Mouse (Mus musculus) lung, postnatal 14 days (tissue): Measurements from ENCODE around the gene Maml3.

Experiments used
- DNase-seq: peaks from one replicate; pipeline ENCODE4 v3.0.0; 2021

The Maml3 gene

DNA sequence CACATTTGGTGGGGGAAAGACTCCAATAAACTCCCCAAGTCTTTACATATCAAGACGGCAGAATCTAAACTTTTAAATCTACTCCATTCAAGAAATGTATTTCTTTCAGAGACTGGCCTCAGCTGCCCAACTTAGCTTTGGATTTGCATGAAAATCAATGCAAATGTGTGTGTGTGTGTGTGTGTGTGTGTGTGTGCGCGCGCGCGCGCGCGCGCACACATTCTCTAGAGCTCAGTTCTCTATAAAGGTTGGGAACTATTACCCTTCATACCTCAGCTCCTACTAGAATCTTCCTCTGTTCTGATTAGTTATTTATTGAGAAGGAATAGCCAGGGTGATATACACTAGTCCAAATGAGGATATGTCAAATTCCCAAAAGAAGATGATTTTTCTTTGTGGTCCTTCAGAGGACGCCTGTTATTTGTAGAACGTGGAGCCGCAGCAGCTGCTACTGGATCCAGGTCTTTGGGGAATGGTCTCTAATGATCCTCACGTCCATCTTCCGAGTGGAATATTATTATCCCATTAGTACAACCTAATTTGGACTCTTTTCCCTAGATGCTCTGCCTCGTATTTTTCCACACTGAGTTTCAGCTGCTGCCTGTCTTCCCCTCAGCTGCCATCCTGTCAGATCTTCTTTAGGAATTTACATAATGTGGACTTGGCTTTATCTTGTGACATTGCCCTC lies 372.8 kb downstream of the Maml3 start:
- DNase-seq = no peak

DNA sequence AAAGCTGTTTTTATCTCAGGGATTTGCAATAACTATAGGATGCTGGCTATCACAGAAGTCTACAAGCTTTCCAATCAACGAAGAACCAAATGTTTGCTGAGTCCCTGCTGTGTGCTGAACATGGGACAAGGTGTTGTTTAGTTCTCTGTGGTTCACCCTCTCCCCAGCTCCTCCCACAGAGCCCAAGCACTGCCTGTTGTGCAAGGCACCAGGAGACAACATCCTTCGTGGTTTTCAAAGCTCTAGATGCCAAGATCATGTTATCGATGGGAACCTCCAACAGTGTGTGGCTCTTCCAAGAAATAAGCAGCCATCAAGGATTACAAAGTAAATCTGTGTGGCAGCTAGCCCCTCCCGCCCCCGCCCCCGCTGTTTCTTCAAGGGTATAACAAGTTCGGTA lies 374.2 kb downstream of the Maml3 start:
- no peak for DNase-seq

DNA sequence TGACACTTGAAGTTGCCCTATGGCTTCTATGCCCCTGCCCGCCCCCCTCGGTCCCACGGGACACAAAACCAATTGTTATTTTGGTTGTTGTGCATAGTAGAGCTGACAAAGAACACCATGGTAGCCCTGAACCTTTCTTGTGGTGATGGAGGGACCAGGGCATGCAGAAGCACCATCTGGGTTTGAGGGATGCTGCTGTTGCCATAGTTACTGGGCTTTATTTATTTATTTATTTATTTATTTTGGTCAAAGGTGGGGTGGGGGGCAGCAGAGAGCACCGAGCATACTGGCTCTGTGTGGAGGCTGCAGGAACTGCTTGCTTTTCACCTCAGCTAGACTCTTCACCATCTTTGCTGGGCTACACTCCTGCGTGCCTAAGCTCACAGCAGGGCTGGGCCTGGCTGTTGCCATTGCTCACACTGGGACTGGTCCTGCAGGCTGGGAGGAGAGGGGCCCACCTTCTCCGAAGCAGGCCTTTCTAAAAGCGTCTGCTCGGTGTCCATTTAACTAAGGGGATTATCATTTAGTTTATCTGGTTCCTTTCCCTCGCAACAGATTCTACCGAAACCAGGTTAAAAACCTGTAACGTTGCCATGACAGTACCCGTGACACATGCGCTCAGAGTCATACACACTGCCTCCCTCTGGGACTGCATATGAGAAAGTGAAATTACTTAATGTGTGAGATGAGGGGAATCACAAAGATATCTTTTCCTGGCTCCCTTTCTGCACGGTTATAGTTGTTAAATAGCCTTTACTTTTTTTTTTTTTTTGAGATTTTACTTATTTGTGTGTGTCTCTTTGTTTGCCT lies 375.6 kb downstream of the Maml3 start:
- no peak for DNase-seq

DNA sequence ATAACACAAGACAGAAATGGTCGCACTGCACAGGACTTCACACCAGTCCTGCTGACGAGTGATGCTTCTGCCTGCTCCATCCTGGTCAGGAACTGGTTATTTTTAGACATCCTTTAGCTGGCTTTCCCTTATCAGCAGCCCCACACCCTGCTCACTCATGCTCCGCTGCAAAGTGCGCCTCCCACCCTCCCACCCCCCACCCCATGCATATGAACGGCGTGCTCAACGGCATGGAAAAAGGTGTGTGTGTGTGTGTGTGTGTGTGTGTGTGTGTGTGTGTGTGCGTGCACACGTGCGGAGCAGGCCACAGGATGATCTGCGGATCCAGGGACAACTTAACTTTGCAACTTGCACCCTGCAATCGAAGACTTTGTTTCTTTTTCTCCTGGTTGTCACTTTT lies 376.4 kb downstream of the Maml3 start:
- no peak for DNase-seq

DNA sequence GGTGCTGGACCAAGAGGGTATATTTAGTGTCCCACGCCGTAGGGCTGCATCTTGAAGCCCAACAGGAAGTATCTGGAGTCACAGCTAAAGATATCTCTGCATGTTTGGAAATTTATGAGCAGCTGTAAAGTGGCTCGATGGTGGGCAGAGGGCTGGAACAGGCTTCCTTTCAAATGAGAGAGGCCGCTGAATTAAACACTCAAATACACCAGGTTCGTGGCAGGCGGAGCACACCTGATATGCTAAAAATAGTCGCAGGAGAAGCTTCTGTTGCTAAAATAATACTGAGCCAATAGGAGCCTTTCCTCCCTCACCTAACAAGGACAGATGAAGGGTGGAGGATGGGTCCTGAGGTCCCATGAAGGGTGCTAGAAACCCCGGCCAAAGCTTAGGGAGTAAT lies 376.9 kb downstream of the Maml3 start:
- no peak for DNase-seq

DNA sequence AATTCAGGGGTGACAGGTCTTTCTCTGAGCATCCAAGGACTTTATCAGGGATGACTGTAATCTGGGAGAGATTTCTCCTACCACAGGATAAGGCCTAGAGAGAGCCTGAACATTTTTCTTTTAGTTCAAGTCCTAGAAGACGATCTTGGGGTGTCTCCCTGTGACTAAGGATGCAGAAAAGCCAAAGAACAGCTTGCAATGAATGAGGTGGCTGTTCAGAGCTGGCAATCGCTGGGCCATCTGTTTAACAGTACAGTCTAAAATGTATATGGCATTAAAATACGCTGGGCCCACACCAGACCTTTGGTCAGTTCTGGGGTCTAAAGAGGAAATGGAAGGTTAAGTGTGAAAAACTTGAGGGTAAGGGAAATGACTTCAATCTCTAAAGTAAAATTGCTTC lies 377.4 kb downstream of the Maml3 start:
- DNase-seq = no peak

DNA sequence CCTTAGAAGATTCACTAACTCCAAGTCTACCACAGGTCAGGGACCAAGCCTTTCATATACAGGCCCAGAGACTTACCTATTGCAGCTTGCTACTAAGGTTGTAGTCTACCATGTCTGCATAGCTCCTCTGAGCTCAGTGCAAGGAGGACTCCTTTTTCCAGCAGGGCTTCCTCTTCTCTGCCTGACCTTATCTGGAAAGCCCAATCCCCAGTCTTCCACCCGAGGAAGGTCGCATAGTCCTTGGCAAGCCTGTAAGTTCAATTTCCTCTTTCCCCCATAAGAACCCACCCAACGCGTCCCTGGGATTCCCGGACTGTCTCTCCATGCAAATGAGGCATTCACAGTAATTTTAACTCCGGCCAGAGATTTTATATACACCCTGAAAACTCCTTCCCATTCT lies 378.6 kb downstream of the Maml3 start:
- DNase-seq = no peak

DNA sequence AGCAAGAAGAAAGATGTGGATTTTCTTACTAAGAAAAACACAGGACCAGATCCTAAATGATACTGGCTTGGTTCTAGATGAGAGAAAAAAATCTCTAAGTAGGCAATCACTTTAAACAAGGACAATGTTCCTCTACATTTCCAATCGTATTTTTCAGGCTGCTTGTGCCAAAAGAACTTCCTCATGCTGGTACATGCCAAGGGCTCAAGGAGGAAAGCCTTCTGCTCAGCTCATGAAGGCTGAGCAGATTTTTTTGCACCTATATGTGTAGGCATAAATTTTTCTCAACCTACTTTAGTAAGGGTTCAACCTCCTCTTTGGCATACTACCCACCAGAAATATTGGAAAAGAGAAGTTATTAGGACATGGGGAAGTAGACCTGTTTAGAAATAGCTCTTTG lies 384.9 kb downstream of the Maml3 start:
- DNase-seq = no peak

DNA sequence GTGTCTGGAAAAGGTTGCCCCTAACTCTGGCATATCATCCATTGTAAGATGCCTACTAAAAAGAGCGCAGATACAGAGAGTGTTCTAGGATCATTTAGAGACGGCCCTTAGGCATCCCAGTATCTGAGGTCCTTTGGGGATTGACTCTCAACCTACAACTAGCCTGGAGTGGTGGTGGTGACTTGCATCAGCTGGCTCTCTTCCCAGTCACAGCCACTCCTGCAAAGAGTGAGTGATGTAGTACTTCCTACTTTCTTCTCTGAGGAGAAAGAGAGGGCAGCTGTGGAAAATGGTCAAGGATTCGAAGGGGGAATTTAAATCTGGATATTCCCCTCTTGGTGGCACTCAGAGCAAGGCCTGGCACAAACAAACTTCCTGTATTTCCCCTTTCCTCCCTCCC lies 385.5 kb downstream of the Maml3 start:
- DNase-seq = peak; percentile 56

DNA sequence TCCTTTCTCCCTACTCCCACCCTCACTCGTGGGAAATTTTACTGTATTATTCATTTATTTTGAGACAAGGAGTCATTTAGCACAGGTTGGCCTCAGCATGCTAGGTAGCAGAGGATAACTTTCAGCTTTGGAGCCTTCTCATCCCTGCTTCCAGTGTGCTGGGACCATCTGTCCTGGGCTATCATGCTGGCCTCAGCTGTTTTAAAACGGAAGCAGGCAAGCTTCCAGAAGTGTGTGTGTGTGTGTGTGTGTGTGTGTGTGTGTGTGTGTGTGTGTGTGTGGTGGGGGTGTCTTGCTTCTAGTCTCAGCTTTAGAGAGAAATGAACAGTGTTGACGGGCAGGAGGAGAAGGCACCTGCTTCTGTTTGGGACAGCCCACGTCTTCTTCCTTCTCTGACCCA lies 387.0 kb downstream of the Maml3 start:
- no peak for DNase-seq

DNA sequence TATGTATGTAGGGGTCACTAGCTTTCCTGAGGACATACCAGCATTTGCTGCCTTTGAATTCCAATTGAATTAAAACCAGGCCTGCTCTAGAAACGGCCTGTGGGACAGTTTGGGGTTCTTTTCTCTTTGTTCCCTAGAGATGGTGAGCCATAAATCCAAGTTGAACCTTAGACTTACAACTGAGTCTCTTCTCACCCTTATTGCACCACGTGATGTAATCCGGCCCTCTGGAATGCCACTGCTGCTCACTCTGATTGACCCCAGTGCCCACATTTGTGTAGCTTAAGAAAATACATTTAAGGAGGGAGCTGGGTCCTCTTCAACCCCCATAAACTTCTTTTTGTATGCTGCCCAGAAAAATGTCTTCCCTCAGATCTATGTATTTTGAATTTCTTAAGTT lies 387.4 kb downstream of the Maml3 start:
- no peak for DNase-seq

DNA sequence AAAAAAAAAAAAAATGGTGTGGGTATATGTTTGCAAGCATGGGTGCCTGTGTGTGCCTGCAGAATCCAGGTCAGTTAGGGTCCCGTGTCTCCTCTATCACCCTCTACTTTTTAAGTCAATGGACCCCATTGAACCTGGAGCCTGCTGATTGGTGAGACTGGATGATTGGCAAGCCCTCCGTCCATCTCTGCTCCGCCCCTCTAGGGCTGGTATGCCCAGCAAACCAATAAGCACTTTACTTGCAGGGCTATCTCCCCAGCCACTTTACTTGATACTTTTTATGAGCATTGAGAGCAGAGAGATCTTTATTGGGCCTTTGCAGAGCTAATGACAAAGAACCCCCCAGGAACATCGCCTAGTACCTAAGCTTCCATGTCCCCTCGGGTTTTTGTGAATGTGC lies 390.4 kb downstream of the Maml3 start:
- no peak for DNase-seq

DNA sequence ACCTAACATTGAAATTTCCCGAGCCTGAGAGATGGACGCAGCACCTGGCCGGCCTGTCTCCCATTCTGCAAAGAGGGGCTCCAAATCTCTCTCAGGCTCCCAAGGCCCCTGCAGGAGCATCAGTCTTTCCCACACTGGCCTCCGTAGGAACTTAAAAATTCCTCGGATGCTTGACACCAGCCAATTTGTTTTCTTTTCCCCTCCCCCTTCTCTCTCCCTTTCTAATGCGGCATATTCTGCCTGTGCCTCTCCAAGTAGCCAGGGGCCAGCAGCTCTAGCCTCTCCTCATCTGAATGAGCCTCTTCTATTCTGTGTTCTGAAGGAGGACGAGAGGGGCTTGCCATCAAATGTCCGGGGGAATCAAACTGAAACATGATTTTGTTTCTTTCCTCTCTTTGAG lies 391.6 kb downstream of the Maml3 start:
- DNase-seq = no peak

DNA sequence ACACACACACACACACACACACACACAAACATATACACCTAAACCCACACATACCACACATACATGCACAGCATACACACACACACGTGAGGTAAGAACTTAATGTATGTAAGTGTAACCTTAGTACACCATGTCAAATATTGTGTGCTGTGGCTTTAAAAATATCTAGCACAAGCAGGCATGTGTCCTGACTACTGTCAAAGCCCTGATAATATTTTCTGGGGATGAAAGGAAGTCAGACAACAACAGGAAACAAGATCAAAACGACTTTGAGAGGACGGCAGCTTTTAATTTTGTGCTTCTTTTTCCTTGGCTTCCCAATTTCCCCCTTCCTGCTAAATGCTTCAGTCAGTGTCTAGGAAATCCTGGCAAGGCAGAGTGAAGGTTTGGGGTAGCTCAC lies 392.5 kb downstream of the Maml3 start:
- DNase-seq = no peak

DNA sequence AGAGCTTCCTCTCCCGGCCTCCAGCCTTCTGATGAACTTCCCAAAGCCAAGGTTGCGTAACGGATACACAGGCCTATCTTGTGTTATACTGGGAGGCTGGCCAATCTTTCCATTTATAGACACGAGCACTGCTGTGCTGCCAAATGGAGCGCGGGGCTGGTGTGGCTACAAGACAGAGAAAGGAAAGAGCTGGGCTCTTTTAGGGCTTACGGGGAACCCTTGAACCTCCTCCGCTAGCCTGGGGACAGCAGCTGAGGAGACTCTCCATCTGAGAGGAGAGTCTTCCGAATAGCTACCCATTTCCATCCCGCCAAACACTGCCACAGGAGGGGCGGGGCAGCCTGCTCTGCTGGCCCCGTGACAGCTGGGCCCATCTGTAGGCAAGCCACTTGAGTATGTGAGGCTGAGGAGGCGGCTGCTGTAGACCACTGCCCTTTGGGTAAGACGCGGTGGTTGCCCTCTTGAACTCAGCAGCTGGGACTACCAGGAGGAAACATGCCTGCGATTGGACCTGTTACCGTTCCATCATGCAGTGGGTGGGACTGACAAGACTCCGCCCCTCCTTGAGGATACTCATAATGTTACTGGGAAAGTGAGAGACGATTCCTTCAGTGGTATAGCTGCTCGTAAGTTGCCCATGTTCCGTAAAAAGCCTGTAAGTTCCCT lies 396.0 kb downstream of the Maml3 start:
- peak; percentile 88 for DNase-seq

DNA sequence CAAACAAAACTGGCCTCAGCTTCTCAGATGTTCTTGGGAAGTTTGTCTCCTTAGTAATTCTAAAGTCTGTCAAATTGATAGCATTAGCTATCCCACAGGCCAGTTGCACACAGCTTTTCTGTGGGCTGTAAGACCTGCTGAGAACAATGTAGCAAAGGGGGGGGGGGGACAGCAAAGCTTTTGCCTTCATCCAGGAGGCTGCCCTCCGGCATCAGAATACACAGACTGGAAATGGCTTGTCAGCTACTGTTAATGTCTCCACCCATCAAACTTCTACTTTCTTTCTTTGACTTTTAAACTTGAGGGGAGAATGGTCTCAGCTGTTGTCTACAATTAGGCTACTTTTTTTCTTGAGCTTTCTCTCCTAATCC lies 396.5 kb downstream of the Maml3 start:
- DNase-seq = no peak

DNA sequence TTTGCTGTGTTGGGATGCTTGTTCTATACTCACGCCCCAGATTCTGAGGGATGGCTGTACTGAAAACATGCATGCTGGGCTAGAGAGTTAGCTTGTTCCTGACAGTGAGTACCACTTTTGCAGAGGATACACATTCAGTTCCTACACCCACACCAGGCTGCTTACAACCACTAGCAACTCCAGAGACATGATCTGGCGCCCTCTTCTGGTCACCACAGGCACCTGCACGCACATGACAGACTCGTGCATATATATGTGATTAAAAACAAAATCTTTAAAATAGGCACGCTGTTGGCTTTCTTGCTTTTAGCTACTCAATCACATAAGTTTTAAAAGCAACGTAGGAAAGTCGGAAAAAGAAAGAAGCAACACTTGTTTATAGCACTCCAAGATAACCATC lies 399.7 kb downstream of the Maml3 start:
- DNase-seq = no peak

DNA sequence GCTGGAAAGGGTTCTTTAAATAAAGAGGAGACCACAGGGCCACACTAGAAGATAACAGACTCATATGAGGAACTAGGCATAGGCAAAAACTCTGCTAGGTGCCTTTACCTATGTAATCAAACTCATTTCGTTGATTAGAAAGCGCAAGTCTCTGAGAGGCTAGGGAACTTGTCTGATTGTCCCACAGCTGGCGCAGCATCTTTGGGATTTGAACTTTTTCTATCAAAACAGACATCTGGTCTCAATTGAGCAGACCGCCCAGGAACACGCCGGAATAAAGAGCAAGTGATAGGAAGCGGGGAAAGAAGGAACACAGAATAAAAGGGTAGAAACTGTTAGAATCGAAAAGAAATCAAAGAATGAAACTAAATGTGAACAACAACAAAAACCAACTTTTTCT lies 401.4 kb downstream of the Maml3 start:
- no peak for DNase-seq

DNA sequence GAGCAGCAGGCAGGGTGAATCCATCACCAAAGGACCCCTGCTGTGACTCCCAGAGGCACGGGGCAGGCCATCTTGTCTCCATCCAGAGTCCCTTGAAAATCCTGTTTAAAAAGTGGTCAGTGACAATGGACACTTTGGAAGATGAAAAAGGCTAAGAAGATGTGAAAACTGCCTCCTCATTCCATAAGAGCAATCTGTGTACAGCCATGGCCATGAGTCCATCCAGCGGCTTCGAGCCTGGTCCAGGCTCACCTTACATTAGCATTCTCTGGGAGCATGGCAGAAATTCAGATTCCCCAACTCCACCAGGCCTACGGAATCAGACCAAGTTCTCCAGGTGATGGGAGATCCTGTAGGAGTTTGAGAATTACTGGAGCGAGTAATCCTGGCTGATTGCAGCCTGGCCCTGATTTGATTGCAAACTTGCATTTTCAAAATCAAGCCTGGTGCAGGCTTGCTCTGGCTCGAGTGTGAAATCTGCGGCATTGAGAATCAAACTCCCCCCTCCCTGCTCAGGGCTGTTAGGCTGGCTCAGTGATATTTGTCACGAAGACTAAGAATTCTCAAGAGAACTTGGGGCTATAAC lies 402.1 kb downstream of the Maml3 start:
- DNase-seq = no peak

DNA sequence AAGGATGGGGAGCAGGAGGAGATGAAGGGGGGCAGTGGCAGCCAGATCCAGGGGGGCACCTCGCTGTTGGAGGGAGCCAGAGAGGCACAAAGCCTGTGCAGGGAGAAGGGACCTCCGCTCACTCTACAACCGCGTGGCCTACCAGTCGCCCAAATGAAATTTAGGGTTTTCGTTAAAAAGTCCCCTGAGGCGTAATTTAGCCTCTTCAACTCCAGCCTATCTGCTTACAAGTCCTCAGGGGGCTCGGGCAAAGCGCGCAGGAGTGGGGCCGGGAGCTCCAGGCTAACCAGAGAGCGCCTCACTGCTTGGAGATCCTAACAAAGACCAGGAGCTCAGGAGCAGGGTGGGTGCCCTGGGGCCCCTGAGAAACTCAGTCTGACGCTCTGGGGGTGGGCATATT lies 402.9 kb downstream of the Maml3 start:
- DNase-seq = no peak

DNA sequence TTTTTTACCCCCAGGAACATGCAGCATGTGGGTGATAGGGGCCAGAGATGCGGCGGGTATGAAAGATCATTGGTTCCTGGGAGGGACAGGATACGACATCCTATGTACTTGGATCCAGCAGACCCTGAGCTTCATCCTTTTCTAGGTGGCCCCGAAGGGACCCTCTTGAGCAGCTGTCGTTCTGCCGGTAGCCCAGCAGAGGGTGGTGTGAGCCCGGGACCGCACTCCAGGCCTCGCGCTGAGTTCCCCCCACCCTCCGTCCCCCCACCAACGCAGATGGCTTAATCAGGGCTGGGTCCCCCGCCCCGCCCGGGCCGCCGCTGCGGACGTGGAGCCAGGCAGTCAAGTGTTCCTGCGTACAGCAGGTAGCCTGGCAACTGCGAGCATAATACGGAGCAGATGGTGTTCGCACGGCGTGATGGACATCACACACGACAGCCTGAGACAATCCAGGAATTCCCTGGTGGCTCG lies 403.6 kb downstream of the Maml3 start:
- peak; percentile 77 for DNase-seq

DNA sequence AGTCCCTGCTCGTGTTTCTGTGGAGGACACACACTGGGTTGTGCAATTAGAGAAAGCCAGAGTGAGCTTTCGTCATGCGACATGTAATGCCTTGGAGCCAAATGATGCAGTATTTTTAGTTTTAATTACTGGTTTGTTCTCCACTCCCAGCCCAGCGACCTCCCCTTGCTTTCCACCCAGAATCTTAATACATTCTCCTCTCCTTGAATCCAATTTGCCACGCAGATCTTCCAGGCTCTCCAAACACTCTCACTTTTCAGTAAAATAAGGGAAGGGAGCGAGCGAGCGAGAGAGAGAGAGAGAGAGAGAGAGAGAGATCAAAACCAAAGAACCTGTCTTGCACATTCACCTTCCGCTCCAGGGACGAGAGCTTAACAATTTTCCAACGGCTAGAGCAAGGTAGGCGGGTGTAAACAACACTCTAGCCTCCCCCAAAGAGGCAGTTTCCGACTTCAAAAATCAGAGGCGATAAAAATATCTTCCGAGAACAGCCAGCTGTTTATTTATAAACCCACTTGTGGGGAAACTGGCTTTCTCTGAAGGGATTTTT lies 404.1 kb downstream of the Maml3 start:
- peak; percentile 32 for DNase-seq

DNA sequence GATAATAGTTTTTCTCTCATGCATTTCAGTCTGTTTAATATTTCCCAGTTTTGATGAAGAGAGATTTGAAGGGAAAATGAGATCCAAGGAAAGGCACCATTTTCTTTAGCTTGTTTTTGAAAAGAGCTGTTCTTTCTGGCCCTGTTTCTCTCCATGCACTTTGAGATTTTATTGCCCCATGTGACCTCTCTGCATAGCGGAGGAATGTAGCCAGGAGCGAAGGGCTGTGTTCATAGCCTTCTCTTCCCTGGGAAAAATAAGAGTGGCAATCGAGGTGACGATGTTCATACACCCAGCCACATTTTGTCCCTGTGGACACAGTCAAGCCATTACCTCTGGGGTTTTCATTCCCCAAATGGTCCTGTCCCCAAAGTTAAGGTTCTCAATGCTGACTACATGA lies 404.8 kb downstream of the Maml3 start:
- DNase-seq = no peak
